Mouse (Mus musculus) MEL (cell line): ENCODE results near the gene Cnih2. TPM values are rescaled to one million over a fixed set of nuclear protein-coding genes. Genes with fewer than 3 reads are reported as not detected.

Source experiments
- DNase-seq: peaks from one replicate; pipeline ENCODE4 v3.0.0; 2011; ENCODE audit warnings: low read depth, low spot score
- H3K27ac ChIP-seq: 2 replicates; pipeline ENCODE4 v1.5.1; 2012; ENCODE audit warnings: low read depth, mild to moderate bottlenecking, control low read depth, low read length, moderate library complexity; ENCODE audit not compliant: control insufficient read depth
- H3K27me3 ChIP-seq, 2 experiments: fragments of 150-350 bp in 1 of 2; sonication (generic) in 1 of 2; 2 replicates each; pipeline ENCODE4 v1.6.1; 2012; ENCODE audit warnings: low read length in 2 of 2, mild to moderate bottlenecking in 2 of 2, improper control_type of control experiment in 1 of 2, moderate library complexity in 1 of 2; ENCODE audit not compliant: insufficient read depth in 2 of 2, control insufficient read depth in 1 of 2
- H3K36me3 ChIP-seq, 2 experiments: 2 replicates each; pipeline ENCODE4 v1.6.1; 2012 to 2014; ENCODE audit warnings: low read length in 2 of 2, improper control_type of control experiment in 1 of 2, inconsistent platforms in 1 of 2, mild to moderate bottlenecking in 1 of 2; ENCODE audit not compliant: insufficient read depth in 2 of 2, control insufficient read depth in 1 of 2
- H3K4me1 ChIP-seq, 2 experiments: fragments of 150-350 bp in 1 of 2; sonication (generic) in 1 of 2; 2 replicates each; pipeline ENCODE4 v1.6.1; 2012; ENCODE audit warnings: low read length in 2 of 2, improper control_type of control experiment in 1 of 2, mild to moderate bottlenecking in 1 of 2; ENCODE audit not compliant: insufficient read depth in 2 of 2, control insufficient read depth in 1 of 2
- H3K4me3 ChIP-seq, 2 experiments: fragments of 150-350 bp in 1 of 2; sonication (generic) in 1 of 2; 2 replicates each; pipeline ENCODE4 v1.5.1; 2012; ENCODE audit warnings: low read depth in 2 of 2, low read length in 2 of 2, mild to moderate bottlenecking in 2 of 2, moderate library complexity in 2 of 2, control low read depth in 1 of 2, improper control_type of control experiment in 1 of 2; ENCODE audit not compliant: control insufficient read depth in 1 of 2, insufficient read depth in 1 of 2
- H3K79me2 ChIP-seq: 2 replicates; pipeline ENCODE4 v1.6.1; 2012; ENCODE audit warnings: mild to moderate bottlenecking, low read length, moderate library complexity; ENCODE audit not compliant: control insufficient read depth, poor library complexity, insufficient read depth
- H3K9ac ChIP-seq: 2 replicates; pipeline ENCODE4 v1.6.1; 2012; ENCODE audit warnings: low read depth, mild to moderate bottlenecking, control low read depth, low read length, moderate library complexity; ENCODE audit not compliant: control insufficient read depth, poor library complexity, severe bottlenecking
- H3K9me3 ChIP-seq: fragments of 150-350 bp; sonication (generic); replicated peaks from 2 replicates; pipeline ENCODE4 v1.6.1; 2012; ENCODE audit warnings: mild to moderate bottlenecking, low read length, improper control_type of control experiment, moderate library complexity; ENCODE audit not compliant: insufficient read depth
- CHD2 ChIP-seq: IDR thresholded peaks from 2 replicates; pipeline ENCODE4 v1.6.1; 2011; ENCODE audit warnings: low read length, improper control_type of control experiment
- E2F4 ChIP-seq: IDR thresholded peaks from 2 replicates; pipeline ENCODE4 v1.6.1; 2011; ENCODE audit warnings: low read depth, low read length, improper control_type of control experiment, borderline replicate concordance
- ELF1 ChIP-seq: IDR thresholded peaks from 2 replicates; pipeline ENCODE4 v1.6.1; 2014; ENCODE audit warnings: low read depth, mild to moderate bottlenecking, inconsistent platforms, low read length, improper control_type of control experiment, moderate library complexity
- EP300 ChIP-seq, 2 experiments: IDR thresholded peaks; 2 replicates each; pipeline ENCODE4 v1.6.1; 2011; ENCODE audit warnings: improper control_type of control experiment in 2 of 2, low read length in 2 of 2, low read depth in 1 of 2, mild to moderate bottlenecking in 1 of 2
- ETS1 ChIP-seq: IDR thresholded peaks from 2 replicates; pipeline ENCODE4 v1.6.1; 2012; ENCODE audit warnings: low read depth, mild to moderate bottlenecking, inconsistent platforms, low read length, improper control_type of control experiment, moderate library complexity
- HCFC1 ChIP-seq: IDR thresholded peaks from 2 replicates; pipeline ENCODE4 v1.6.1; 2012; ENCODE audit warnings: low read depth, mild to moderate bottlenecking, inconsistent platforms, low read length, improper control_type of control experiment, moderate library complexity
- JUND ChIP-seq: IDR thresholded peaks from 2 replicates; pipeline ENCODE4 v1.6.1; 2011; ENCODE audit warnings: low read depth, mild to moderate bottlenecking, improper control_type of control experiment, low read length
- MAFK ChIP-seq: IDR thresholded peaks from 2 replicates; pipeline ENCODE4 v1.6.1; 2011; ENCODE audit warnings: low read depth, mild to moderate bottlenecking, low read length, improper control_type of control experiment, borderline replicate concordance
- MAX ChIP-seq: IDR thresholded peaks from 2 replicates; pipeline ENCODE4 v1.6.1; 2011; ENCODE audit warnings: low read length, improper control_type of control experiment
- MAZ ChIP-seq: IDR thresholded peaks from 2 replicates; pipeline ENCODE4 v1.6.1; 2012; ENCODE audit warnings: low read depth, mild to moderate bottlenecking, inconsistent platforms, low read length, improper control_type of control experiment
- MEF2A ChIP-seq: IDR thresholded peaks from 2 replicates; pipeline ENCODE4 v1.6.1; 2014; ENCODE audit warnings: low read depth, mild to moderate bottlenecking, inconsistent platforms, low read length, improper control_type of control experiment; ENCODE audit not compliant: poor library complexity, insufficient replicate concordance, severe bottlenecking; ENCODE audit errors: extremely low read depth
- MXI1 ChIP-seq: IDR thresholded peaks from 2 replicates; pipeline ENCODE4 v1.6.1; 2011; ENCODE audit warnings: mild to moderate bottlenecking, low read depth, low read length, improper control_type of control experiment
- MYB ChIP-seq: IDR thresholded peaks from 2 replicates; pipeline ENCODE4 v1.6.1; 2011; ENCODE audit warnings: mild to moderate bottlenecking, low read depth, low read length, improper control_type of control experiment
- MYC ChIP-seq: IDR thresholded peaks from 2 replicates; pipeline ENCODE4 v1.6.1; 2011; ENCODE audit warnings: low read depth, mild to moderate bottlenecking, low read length, improper control_type of control experiment, moderate library complexity
- POLR2A ChIP-seq, 2 experiments: IDR thresholded peaks; 2 replicates each; pipeline ENCODE4 v1.6.1; 2011 to 2012; ENCODE audit warnings: low read length in 2 of 2, mild to moderate bottlenecking in 2 of 2, control low read depth in 1 of 2, improper control_type of control experiment in 1 of 2, low read depth in 1 of 2, moderate library complexity in 1 of 2; ENCODE audit not compliant: control insufficient read depth in 1 of 2, insufficient read depth in 1 of 2, poor library complexity in 1 of 2
- POLR2AphosphoS2 ChIP-seq: IDR thresholded peaks from 2 replicates; pipeline ENCODE4 v1.6.1; 2011; ENCODE audit warnings: low read length, improper control_type of control experiment
- POLR2AphosphoS5 ChIP-seq: IDR thresholded peaks from 2 replicates; pipeline ENCODE4 v1.6.1; 2012; ENCODE audit warnings: low read depth, borderline replicate concordance, mild to moderate bottlenecking, inconsistent platforms, low read length, moderate library complexity, mixed read lengths
- RAD21 ChIP-seq: IDR thresholded peaks from 2 replicates; pipeline ENCODE4 v1.6.1; 2011; ENCODE audit warnings: mild to moderate bottlenecking, low read depth, low read length, improper control_type of control experiment
- SMC3 ChIP-seq: IDR thresholded peaks from 2 replicates; pipeline ENCODE4 v1.6.1; 2011; ENCODE audit warnings: low read depth, low read length, improper control_type of control experiment
- TBP ChIP-seq: IDR thresholded peaks from 2 replicates; pipeline ENCODE4 v1.8.0; 2011; ENCODE audit warnings: low read depth, low read length, improper control_type of control experiment
- TCF12 ChIP-seq: IDR thresholded peaks from 2 replicates; pipeline ENCODE4 v1.6.1; 2014; ENCODE audit warnings: low read depth, mild to moderate bottlenecking, inconsistent platforms, low read length, improper control_type of control experiment, moderate library complexity
- USF1 ChIP-seq: IDR thresholded peaks from 2 replicates; pipeline ENCODE4 v1.6.1; 2014; ENCODE audit warnings: low read depth, mild to moderate bottlenecking, inconsistent platforms, low read length, improper control_type of control experiment, moderate library complexity
- USF2 ChIP-seq, 2 experiments: IDR thresholded peaks; 2 replicates each; pipeline ENCODE4 v1.6.1; 2011 to 2012; ENCODE audit warnings: improper control_type of control experiment in 2 of 2, low read length in 2 of 2, borderline replicate concordance in 1 of 2, inconsistent platforms in 1 of 2, low read depth in 1 of 2, mild to moderate bottlenecking in 1 of 2; ENCODE audit not compliant: insufficient read depth in 1 of 2
- ZC3H11A ChIP-seq: IDR thresholded peaks from 2 replicates; pipeline ENCODE4 v1.6.1; 2012; ENCODE audit warnings: low read depth, mild to moderate bottlenecking, inconsistent platforms, low read length, improper control_type of control experiment
- ZKSCAN1 ChIP-seq: IDR thresholded peaks from 2 replicates; pipeline ENCODE4 v1.6.1; 2012; ENCODE audit warnings: low read depth, mild to moderate bottlenecking, inconsistent platforms, low read length, improper control_type of control experiment, moderate library complexity
- ZMIZ1 ChIP-seq: IDR thresholded peaks from 2 replicates; pipeline ENCODE4 v1.6.1; 2012; ENCODE audit warnings: low read depth, mild to moderate bottlenecking, inconsistent platforms, low read length, improper control_type of control experiment, moderate library complexity
- ZNF384 ChIP-seq: IDR thresholded peaks from 2 replicates; pipeline ENCODE4 v1.6.1; 2012; ENCODE audit warnings: low read depth, mild to moderate bottlenecking, inconsistent platforms, low read length, improper control_type of control experiment
- polyA plus RNA-seq, 2 experiments: library from polyadenylated mRNA; stranded (reverse) in 1 of 2; unstranded in 1 of 2; fragments of >175 nt in 1 of 2; fragments of >200 nt in 1 of 2; gene quantifications; 2 replicates each; pipeline versions ENCODE4 v1.2.1 to v1.2.4; 2012; ENCODE audit warnings: low replicate concordance in 2 of 2, low read depth in 1 of 2; ENCODE audit not compliant: insufficient read length in 2 of 2, insufficient read depth in 1 of 2, missing spikeins in 1 of 2
- total RNA-seq: library from RNA; depleted of rRNA; stranded (reverse); fragments of 300-350 nt; gene quantifications from 2 replicates; pipeline ENCODE4 v1.2.3, GENCODE M21; 2012

Gene Cnih2
- total and polyA plus RNA-seq, 3 experiments, result 1.0 to 2.7 TPM; not detected in 1

- no peak for TF ChIP-seq POLR2AphosphoS5
- TF ChIP-seq MAZ, result no peak
- TF ChIP-seq USF1, result no peak
- no peak for TF ChIP-seq E2F4
- no peak for TF ChIP-seq MYB
- no peak for TF ChIP-seq ZKSCAN1
- peak; percentile 79; the same call in 1 of the 2 replicates for TF ChIP-seq JUND
- peak; percentile 79 for TF ChIP-seq POLR2AphosphoS2
- TF ChIP-seq SMC3, result peak; percentile 66
- TF ChIP-seq TCF12, result peak; percentile 54; the same call in 1 of the 2 replicates
- TF ChIP-seq ZNF384, result no peak
- TF ChIP-seq MAFK, result no peak
- TF ChIP-seq CHD2, result no peak
- TF ChIP-seq EP300 (IDR thresholded peaks at IDR 0.05; ENCODE audit: low read depth in 1 of 2, low read length in 2 of 2), result peak in 1 of 2 experiments; percentile 84; a peak in 2 of 4 replicates
- TF ChIP-seq TBP, result 0 out of 2 replicates have a peak, but pooled peaks have one; percentile 13
- peak; percentile 86 for TF ChIP-seq ETS1
- TF ChIP-seq POLR2A (IDR thresholded peaks at IDR 0.05; ENCODE audit: control insufficient read depth in 1 of 2, insufficient read depth in 1 of 2, low read depth in 1 of 2, low read length in 2 of 2, poor library complexity in 1 of 2), result peak; percentile 50 to 55; a peak in 2 of 4 replicates
- TF ChIP-seq RAD21, result peak; percentile 28
- TF ChIP-seq ELF1, result peak; percentile 44; the same call in 1 of the 2 replicates
- TF ChIP-seq MXI1, result peak; percentile 56; the same call in 1 of the 2 replicates
- TF ChIP-seq USF2 (IDR thresholded peaks at IDR 0.05; ENCODE audit: borderline replicate concordance in 1 of 2, insufficient read depth in 1 of 2, low read depth in 1 of 2, low read length in 2 of 2), result no peak
- no peak for TF ChIP-seq ZMIZ1
- TF ChIP-seq MEF2A, result peak; percentile 72; the same call in 1 of the 2 replicates
- TF ChIP-seq, all 39 proteins: peak for 20
Observed at GRCm38 (mm10) chr19:5053909-5054308, 44.4 kb downstream of the Cnih2 start (continued).

GRCm38 (mm10) chr19:5052853-5053252, 45.5 kb downstream of the Cnih2 start:
- no peak for DNase-seq
- Histone ChIP-seq H3K27ac (no peak overlapping the region), H3K79me2 (no peaks in the 10 kb centered on the region), H3K9me3 (no peaks in the 10 kb centered on the region), H3K9ac (no peak overlapping the region), H3K4me1 (peaks cover 7 to 19% of the 10 kb centered on the region in 2 experiments; a peak in 3 of 4 replicates), H3K4me3 (no peak overlapping the region)
- TF ChIP-seq SMC3, result no peak
- TF ChIP-seq MAX, result no peak
- no peak for TF ChIP-seq POLR2A (IDR thresholded peaks at IDR 0.05; ENCODE audit: control insufficient read depth in 1 of 2, insufficient read depth in 1 of 2, low read depth in 1 of 2, low read length in 2 of 2, poor library complexity in 1 of 2)
- TF ChIP-seq HCFC1, result no peak
- no peak for TF ChIP-seq TBP
- TF ChIP-seq MYC, result no peak
- TF ChIP-seq ZC3H11A, result no peak
- TF ChIP-seq, all 39 proteins: peak for 0
- H3K36me3 ChIP-seq, result peaks cover 2 to 12% of the 10 kb centered on the region in 2 experiments; a peak in 3 of 4 replicates
- H3K27me3 ChIP-seq, result no peaks in the 10 kb centered on the region
